29 mouse cellular contexts compared by ENCODE assay signal in genomic region chr3:5088867-5089266, GRCm38 (mm10).
DNase-seq lines count a peak whose midpoint lies in the region; ATAC-seq and TF ChIP-seq lines count a peak whose summit lies in the region.
"Had no signal": no experiment of that assay in that cellular context is flagged by ENCODE, and none has a peak within 500 bp of the region (broad histone marks: within the 10 kb centered on the region; RNA-seq: fewer than 3 reads in every experiment).

No protein-coding gene starts in this region.

- H3K27me3 ChIP-seq in kidney, postnatal 0 days (ENCODE audit: insufficient read depth, low read length): no peaks in the 10 kb centered on the region
- H3K27me3 ChIP-seq in kidney, embryonic 14.5 days (ENCODE audit: control insufficient read depth, insufficient read depth, low read length): no peaks in the 10 kb centered on the region
- H3K27me3 ChIP-seq in lung, embryonic 16.5 days (ENCODE audit: control insufficient read depth, insufficient read depth, low read depth, low read length): no peaks in the 10 kb centered on the region
- H3K27me3 ChIP-seq in limb, embryonic 14.5 days (ENCODE audit: control insufficient read depth, insufficient read depth, low read length): no peaks in the 10 kb centered on the region
- H3K27me3 ChIP-seq: embryonic facial prominence, embryonic 12.5 days; forebrain, embryonic 13.5 days; hindbrain, embryonic 12.5 days; intestine, embryonic 15.5 days; liver, embryonic 15.5 days; midbrain, embryonic 15.5 days had no signal

- H3K4me2 ChIP-seq in kidney, postnatal 0 days (ENCODE audit: low read length): no peak overlapping the region
- H3K4me2 ChIP-seq in kidney, embryonic 14.5 days (replicated peaks; ENCODE audit: low read depth, low read length): no peak overlapping the region
- H3K4me2 ChIP-seq in lung, embryonic 16.5 days (ENCODE audit: low read depth, low read length): no peak overlapping the region
- no peak overlapping the region for H3K4me2 ChIP-seq in limb, embryonic 14.5 days (replicated peaks; ENCODE audit: low read depth, low read length, severe bottlenecking)
- H3K4me2 ChIP-seq: embryonic facial prominence, embryonic 12.5 days; forebrain, embryonic 13.5 days; hindbrain, embryonic 12.5 days; intestine, embryonic 15.5 days; liver, embryonic 15.5 days; midbrain, embryonic 15.5 days had no signal

- no peak for TF ChIP-seq POLR2A in limb, embryonic 14.5 days (IDR thresholded peaks at IDR 0.05; ENCODE audit: borderline replicate concordance, extremely low read depth, insufficient read depth, insufficient read length)

- H3K4me1 ChIP-seq in kidney, postnatal 0 days (replicated peaks; ENCODE audit: insufficient read depth, low read length): no peaks in the 10 kb centered on the region
- no peaks in the 10 kb centered on the region for H3K4me1 ChIP-seq in kidney, embryonic 14.5 days (ENCODE audit: control insufficient read depth, insufficient read depth, low read length)
- H3K4me1 ChIP-seq in lung, embryonic 16.5 days (replicated peaks; ENCODE audit: control insufficient read depth, insufficient read depth, low read length): no peaks in the 10 kb centered on the region
- peaks cover 21% of the 10 kb centered on the region for H3K4me1 ChIP-seq in limb, embryonic 14.5 days (ENCODE audit: control insufficient read depth, insufficient read depth, low read length)
- H3K4me1 ChIP-seq: forebrain, embryonic 13.5 days; hindbrain, embryonic 12.5 days; liver, embryonic 15.5 days; midbrain, embryonic 10.5 days; midbrain, embryonic 15.5 days had no signal

- H3K27ac ChIP-seq in kidney, postnatal 0 days: no peak overlapping the region
- H3K27ac ChIP-seq in kidney, embryonic 14.5 days (ENCODE audit: low read depth, low read length): no peak overlapping the region
- H3K27ac ChIP-seq in lung, embryonic 16.5 days (ENCODE audit: low read length): no peak overlapping the region
- H3K27ac ChIP-seq in limb, embryonic 14.5 days (replicated peaks; ENCODE audit: low read depth, low read length): peak overlapping the region; percentile 48; the same call in 1 of the 2 replicates
- H3K27ac ChIP-seq: embryonic facial prominence, embryonic 12.5 days; forebrain, embryonic 13.5 days; hindbrain, embryonic 12.5 days; hindbrain, postnatal 0 days; layer of hippocampus, adult 2 months; liver, embryonic 15.5 days; midbrain, embryonic 10.5 days; midbrain, embryonic 15.5 days had no signal

- TF ChIP-seq CTCF in kidney, postnatal 0 days (IDR thresholded peaks at IDR 0.05; ENCODE audit: low read depth): no peak

- H3K4me3 ChIP-seq in kidney, postnatal 0 days (replicated peaks; ENCODE audit: low read depth, low read length): no peak overlapping the region
- no peak overlapping the region for H3K4me3 ChIP-seq in kidney, embryonic 14.5 days (ENCODE audit: low read length)
- H3K4me3 ChIP-seq in lung, embryonic 16.5 days (ENCODE audit: low read length): no peak overlapping the region
- no peak overlapping the region for H3K4me3 ChIP-seq in limb, embryonic 14.5 days (replicated peaks; ENCODE audit: low read length)
- H3K4me3 ChIP-seq: embryonic facial prominence, embryonic 12.5 days; forebrain, embryonic 13.5 days; hindbrain, embryonic 12.5 days; intestine, embryonic 15.5 days; layer of hippocampus, adult 2 months; liver, embryonic 15.5 days; midbrain, embryonic 10.5 days; midbrain, embryonic 15.5 days had no signal

- no peak overlapping the region for H3K9ac ChIP-seq in kidney, postnatal 0 days (ENCODE audit: low read depth, low read length)
- no peak overlapping the region for H3K9ac ChIP-seq in kidney, embryonic 14.5 days (ENCODE audit: low read depth, low read length)
- H3K9ac ChIP-seq in lung, embryonic 16.5 days (ENCODE audit: low read length): no peak overlapping the region
- H3K9ac ChIP-seq in limb, embryonic 14.5 days (ENCODE audit: low read depth, low read length, severe bottlenecking): no peak overlapping the region
- H3K9ac ChIP-seq: embryonic facial prominence, embryonic 12.5 days; forebrain, embryonic 13.5 days; hindbrain, embryonic 12.5 days; intestine, embryonic 15.5 days; liver, embryonic 15.5 days; midbrain, embryonic 15.5 days had no signal

- H3K36me3 ChIP-seq in kidney, postnatal 0 days (ENCODE audit: insufficient read depth, low read length): no peaks in the 10 kb centered on the region
- H3K36me3 ChIP-seq in kidney, embryonic 14.5 days (ENCODE audit: control insufficient read depth, insufficient read depth, low read length): no peaks in the 10 kb centered on the region
- no peaks in the 10 kb centered on the region for H3K36me3 ChIP-seq in lung, embryonic 16.5 days (ENCODE audit: control insufficient read depth, insufficient read depth, low read length)
- H3K36me3 ChIP-seq in limb, embryonic 14.5 days (ENCODE audit: control insufficient read depth, insufficient read depth, low read length): no peaks in the 10 kb centered on the region
- H3K36me3 ChIP-seq: embryonic facial prominence, embryonic 12.5 days; hindbrain, embryonic 12.5 days; intestine, embryonic 15.5 days; liver, embryonic 15.5 days; midbrain, embryonic 10.5 days; midbrain, embryonic 15.5 days had no signal

- WGBS in kidney, postnatal 0 days: 40% methylated on average over 1 of the region's 1 CpGs
- 41% methylated on average over 1 of the region's 1 CpGs for WGBS in kidney, embryonic 14.5 days
- 56% methylated on average over 1 of the region's 1 CpGs for WGBS in lung, embryonic 16.5 days
- 21% methylated on average over 1 of the region's 1 CpGs for WGBS in limb, embryonic 14.5 days

- peak; percentile 63 for DNase-seq in kidney, postnatal 0 days (ENCODE audit: low spot score)
- no peak for DNase-seq in lung, postnatal 4 days
- DNase-seq in limb, embryonic 14.5 days (ENCODE audit: low spot score): peak; percentile 90
- no peak for DNase-seq in urinary bladder, postnatal 14 days (ENCODE audit: low spot score)
- DNase-seq in left cerebral cortex, adult 18-20 months (ENCODE audit: low spot score in 2 of 2): no peak
- DNase-seq: adrenal gland, adult 8-10 months; cerebellum, adult 8-10 months; cerebellum, postnatal 36 days; gastrocnemius, postnatal 10 days; heart, postnatal 36 days; kidney, adult 8-10 months; kidney, postnatal 25 days; lung, postnatal 10 days; right cerebral cortex, postnatal 25 days; spleen, adult 18-20 months; thymus, postnatal 14 days had no signal

- no peaks in the 10 kb centered on the region for H3K9me3 ChIP-seq in kidney, postnatal 0 days (replicated peaks; ENCODE audit: low read length)
- no peaks in the 10 kb centered on the region for H3K9me3 ChIP-seq in kidney, embryonic 14.5 days (ENCODE audit: control insufficient read depth, low read length)
- H3K9me3 ChIP-seq in lung, embryonic 16.5 days (ENCODE audit: control insufficient read depth, low read length): no peaks in the 10 kb centered on the region
- H3K9me3 ChIP-seq in limb, embryonic 14.5 days (ENCODE audit: control insufficient read depth, low read length): no peaks in the 10 kb centered on the region
- H3K9me3 ChIP-seq: embryonic facial prominence, embryonic 12.5 days; forebrain, embryonic 13.5 days; hindbrain, embryonic 12.5 days; intestine, embryonic 15.5 days; liver, embryonic 15.5 days; midbrain, embryonic 10.5 days; midbrain, embryonic 15.5 days had no signal

- no peak for ATAC-seq in kidney, postnatal 0 days (replicated peaks; ENCODE audit: low FRiP score, low read depth)
- no peak for ATAC-seq in kidney, embryonic 14.5 days (ENCODE audit: low FRiP score, low TSS enrichment)
- ATAC-seq in lung, embryonic 16.5 days (ENCODE audit: low read depth): 0 out of 2 replicates have a peak, but pooled peaks have one; percentile 15
- ATAC-seq in limb, embryonic 14.5 days (ENCODE audit: low FRiP score, low read depth): peak; percentile 41
- ATAC-seq: activated CD4-positive, CD25-positive, alpha-beta regulatory T cell, adult 4 months; CD4-positive, CD25-positive, alpha-beta regulatory T cell, adult 4 months; forebrain, embryonic 13.5 days; hindbrain, postnatal 0 days; intestine, embryonic 15.5 days had no signal

Comparison
In these comparisons a context has a peak if more than half of its experiments do, and no peak if none do; other contexts are left out.
1. ATAC-seq: peak in lung, embryonic 16.5 days (single experiment) and limb, embryonic 14.5 days (single experiment); none in kidney, postnatal 0 days (single experiment) and kidney, embryonic 14.5 days (single experiment).
2. DNase-seq: peak in kidney, postnatal 0 days (single experiment) and limb, embryonic 14.5 days (single experiment); none in lung, postnatal 4 days (0 of 2), urinary bladder, postnatal 14 days (single experiment) and left cerebral cortex, adult 18-20 months (0 of 2).